Mouse (Mus musculus): ENCODE measurements around the gene Olfr1347. TPM values are rescaled to one million over a fixed set of nuclear protein-coding genes. Genes with fewer than 3 reads are reported as not detected.

Olfr1347 gene
- polyA plus RNA-seq, 1 experiment from 2014 or later: not detected

DNA sequence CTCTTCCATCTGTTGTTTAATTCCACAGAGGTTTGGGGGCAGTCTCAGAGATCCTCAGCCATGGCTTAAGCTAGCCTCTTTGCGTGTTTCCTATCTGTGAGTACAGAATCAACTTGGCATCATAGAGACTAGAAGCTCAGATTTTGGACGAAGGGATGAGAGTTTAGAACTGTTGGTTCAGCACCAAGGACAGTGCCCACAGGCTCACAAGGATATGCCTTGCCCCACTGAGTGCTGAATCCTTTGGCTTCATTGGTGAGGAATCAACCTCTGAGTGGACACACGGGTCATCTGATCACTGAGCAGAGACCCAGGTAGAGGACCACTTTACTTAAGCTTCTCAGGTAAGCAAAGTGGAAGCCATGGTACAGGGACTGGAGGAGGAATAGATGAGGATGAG is 43.2 kb downstream of the Olfr1347 start:
- H3K27me3 ChIP-seq (replicated peaks; ENCODE audit: control insufficient read depth, insufficient read depth, low read length): no peaks in the 10 kb centered on the region
- H3K9ac ChIP-seq (ENCODE audit: low read depth, low read length): no peak overlapping the region
- H3K36me3 ChIP-seq (ENCODE audit: control insufficient read depth, insufficient read depth, low read length): no peaks in the 10 kb centered on the region
- H3K4me2 ChIP-seq: no peak overlapping the region
- no peaks in the 10 kb centered on the region for H3K4me1 ChIP-seq (replicated peaks; ENCODE audit: control insufficient read depth, insufficient read depth, low read length)
- no peak overlapping the region for H3K4me3 ChIP-seq (ENCODE audit: low read depth, low read length)
- WGBS: 51% methylated on average over 3 of the region's 3 CpGs
- H3K9me3 ChIP-seq (ENCODE audit: control insufficient read depth, low read length): no peaks in the 10 kb centered on the region; the same call in none of the 2 replicates
- H3K27ac ChIP-seq (ENCODE audit: low read depth, low read length): no peak overlapping the region
- ATAC-seq (replicated peaks; ENCODE audit: low FRiP score) (no peak), DNase-seq (ENCODE audit: low spot score) (no peak)

DNA sequence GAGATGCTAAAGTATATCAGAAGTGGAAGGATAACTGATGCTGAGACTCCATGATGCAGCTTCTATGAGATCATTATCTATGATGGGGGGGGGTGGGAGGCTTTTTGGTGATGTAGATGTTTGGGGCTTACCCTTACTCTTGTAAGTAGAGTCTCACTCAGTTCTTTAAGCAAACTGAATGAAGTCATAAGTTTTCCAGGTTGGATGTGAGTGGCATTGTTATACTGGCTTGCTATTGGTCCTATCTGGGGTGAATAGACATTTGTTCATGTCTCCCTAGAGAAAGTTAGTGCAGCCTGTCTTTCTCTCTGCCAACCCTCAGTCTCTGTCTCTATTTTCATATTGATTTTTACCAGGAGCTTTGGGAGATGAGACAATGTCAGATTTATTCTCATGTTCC is 43.7 kb downstream of the Olfr1347 start, which contains the start of gene Olfr1336:
Olfr1336 (plus strand) TSS at position 301 of the 400 bp plus-strand sequence.
- no peaks in the 10 kb centered on the region for H3K4me1 ChIP-seq (replicated peaks; ENCODE audit: control insufficient read depth, insufficient read depth, low read length)
- H3K9me3 ChIP-seq (ENCODE audit: control insufficient read depth, low read length): no peaks in the 10 kb centered on the region; the same call in none of the 2 replicates
- no peak within 1 kb of the TSS for H3K27ac ChIP-seq (ENCODE audit: low read depth, low read length)
- DNase-seq (ENCODE audit: low spot score) (no peak), ATAC-seq (replicated peaks; ENCODE audit: low FRiP score) (no peak)
- H3K9ac ChIP-seq (ENCODE audit: low read depth, low read length): no peak within 1 kb of the TSS
- no peak within 1 kb of the TSS for H3K4me3 ChIP-seq (ENCODE audit: low read depth, low read length)
- H3K36me3 ChIP-seq (ENCODE audit: control insufficient read depth, insufficient read depth, low read length): no peaks in the 10 kb centered on the region
- H3K4me2 ChIP-seq: no peak within 1 kb of the TSS
- H3K27me3 ChIP-seq (replicated peaks; ENCODE audit: control insufficient read depth, insufficient read depth, low read length): no peaks in the 10 kb centered on the region

DNA sequence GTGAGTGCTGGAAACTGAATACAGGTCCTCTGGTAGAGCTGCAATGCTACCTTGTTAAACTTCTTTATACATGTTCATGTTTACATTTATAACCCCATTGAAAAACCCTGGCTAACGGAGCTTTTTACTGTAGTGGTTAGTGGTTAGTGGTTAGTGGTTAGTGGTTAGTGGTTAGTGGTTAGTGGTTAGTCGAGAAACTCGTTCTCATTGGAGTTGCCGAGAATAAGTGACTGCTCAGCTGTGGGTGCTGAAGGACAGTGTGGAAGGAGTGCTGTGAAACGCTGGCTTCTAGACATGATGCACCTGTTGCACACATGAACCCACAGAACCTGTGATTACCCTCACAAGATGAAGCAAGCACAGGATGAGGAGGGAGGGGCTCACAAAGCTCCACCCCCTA is 51.8 kb downstream of the Olfr1347 start:
- DNase-seq (ENCODE audit: low spot score): no peak
- no peak overlapping the region for H3K9ac ChIP-seq (ENCODE audit: low read depth, low read length)
- no peak overlapping the region for H3K4me3 ChIP-seq (ENCODE audit: low read depth, low read length)
- H3K36me3 ChIP-seq (ENCODE audit: control insufficient read depth, insufficient read depth, low read length): no peaks in the 10 kb centered on the region
- H3K27ac ChIP-seq (ENCODE audit: low read depth, low read length): no peak overlapping the region
- H3K4me1 ChIP-seq (replicated peaks; ENCODE audit: control insufficient read depth, insufficient read depth, low read length): no peaks in the 10 kb centered on the region
- no peaks in the 10 kb centered on the region for H3K27me3 ChIP-seq (replicated peaks; ENCODE audit: control insufficient read depth, insufficient read depth, low read length)
- H3K9me3 ChIP-seq (ENCODE audit: control insufficient read depth, low read length): peaks cover 2% of the 10 kb centered on the region; the same call in 1 of the 2 replicates
- no peak overlapping the region for H3K4me2 ChIP-seq
- 49% methylated on average over 5 of the region's 5 CpGs for WGBS
- no peak for ATAC-seq (replicated peaks; ENCODE audit: low FRiP score)

GRCm38 (mm10) chr7:6441173-6441572 is 58.4 kb downstream of the Olfr1347 start:
- ATAC-seq (replicated peaks; ENCODE audit: low FRiP score) (no peak), DNase-seq (ENCODE audit: low spot score) (no peak)
- peaks cover 2% of the 10 kb centered on the region; the same call in 1 of the 2 replicates for H3K9me3 ChIP-seq (ENCODE audit: control insufficient read depth, low read length)
- no peak overlapping the region for H3K4me2 ChIP-seq
- 60% methylated on average over 2 of the region's 2 CpGs for WGBS
- no peak overlapping the region for H3K4me3 ChIP-seq (ENCODE audit: low read depth, low read length)
- no peaks in the 10 kb centered on the region for H3K27me3 ChIP-seq (replicated peaks; ENCODE audit: control insufficient read depth, insufficient read depth, low read length)
- H3K9ac ChIP-seq (ENCODE audit: low read depth, low read length): no peak overlapping the region
- no peaks in the 10 kb centered on the region for H3K36me3 ChIP-seq (ENCODE audit: control insufficient read depth, insufficient read depth, low read length)
- H3K4me1 ChIP-seq (replicated peaks; ENCODE audit: control insufficient read depth, insufficient read depth, low read length): no peaks in the 10 kb centered on the region
- no peak overlapping the region for H3K27ac ChIP-seq (ENCODE audit: low read depth, low read length)

- ATAC-seq (replicated peaks; ENCODE audit: low FRiP score) (no peak), DNase-seq (ENCODE audit: low spot score) (no peak)
- WGBS: 69% methylated on average over 3 of the region's 3 CpGs
- H3K4me2 ChIP-seq: no peak within 1 kb of the TSS
- no peak within 1 kb of the TSS for H3K9ac ChIP-seq (ENCODE audit: low read depth, low read length)
- H3K27me3 ChIP-seq (replicated peaks; ENCODE audit: control insufficient read depth, insufficient read depth, low read length): no peaks in the 10 kb centered on the region
- H3K36me3 ChIP-seq (ENCODE audit: control insufficient read depth, insufficient read depth, low read length): no peaks in the 10 kb centered on the region
- H3K4me1 ChIP-seq (replicated peaks; ENCODE audit: control insufficient read depth, insufficient read depth, low read length): no peaks in the 10 kb centered on the region
- H3K9me3 ChIP-seq (ENCODE audit: control insufficient read depth, low read length): no peaks in the 10 kb centered on the region
- no peak within 1 kb of the TSS for H3K27ac ChIP-seq (ENCODE audit: low read depth, low read length)
- H3K4me3 ChIP-seq (ENCODE audit: low read depth, low read length): no peak within 1 kb of the TSS
Observed at GRCm38 (mm10) chr7:6438388-6438787, 61.2 kb downstream of the Olfr1347 start, which contains the start of gene Olfr1344. Gene Olfr1344, plus strand, starts transcription at chr7:6438688.

Other genes with a start within 250 kb of the Olfr1347 start
- not detected in 2 replicates for gene Epp13, start 247.0 kb downstream of the Olfr1347 start, polyA plus RNA-seq (2014; fragmentation: Nextera tagmentation; extraction: Ambion mirVana)
- gene Zfp667, start 213.2 kb downstream of the Olfr1347 start, polyA plus RNA-seq (2014; fragmentation: Nextera tagmentation; extraction: Ambion mirVana): 9.9 and 10.3 TPM in 2 replicates
- 3.8 and 4.6 TPM in 2 replicates for gene Zfp583, start 168.5 kb downstream of the Olfr1347 start, polyA plus RNA-seq (2014; fragmentation: Nextera tagmentation; extraction: Ambion mirVana)
- 1.3 and 1.5 TPM in 2 replicates for gene Gm3854, start 156.0 kb downstream of the Olfr1347 start, polyA plus RNA-seq (2014; fragmentation: Nextera tagmentation; extraction: Ambion mirVana)
- 1.3 and 2.1 TPM in 2 replicates for gene Zfp78, start 136.5 kb downstream of the Olfr1347 start, polyA plus RNA-seq (2014; fragmentation: Nextera tagmentation; extraction: Ambion mirVana)
- gene Zfp28, start 116.5 kb downstream of the Olfr1347 start, polyA plus RNA-seq (2014; fragmentation: Nextera tagmentation; extraction: Ambion mirVana): 4.7 and 5.8 TPM in 2 replicates
- gene Smim17, start 101.0 kb downstream of the Olfr1347 start, polyA plus RNA-seq (2014; fragmentation: Nextera tagmentation; extraction: Ambion mirVana): 0.27 TPM in 1 of 2 replicates, not detected in the other
- gene Gm20715, start 89.5 kb downstream of the Olfr1347 start, polyA plus RNA-seq (2014; fragmentation: Nextera tagmentation; extraction: Ambion mirVana): not detected in 2 replicates
- gene Olfr1344, start 61.1 kb downstream of the Olfr1347 start, polyA plus RNA-seq (2014; fragmentation: Nextera tagmentation; extraction: Ambion mirVana): 0.08 TPM in 1 of 2 replicates, not detected in the other
- gene Olfr1336, start 43.6 kb downstream of the Olfr1347 start, polyA plus RNA-seq (2014; fragmentation: Nextera tagmentation; extraction: Ambion mirVana): not detected in 2 replicates
- gene Olfr1346, start 32.7 kb downstream of the Olfr1347 start, polyA plus RNA-seq (2014; fragmentation: Nextera tagmentation; extraction: Ambion mirVana): not detected in 2 replicates
- gene Olfr5, start 12.8 kb downstream of the Olfr1347 start, polyA plus RNA-seq (2014; fragmentation: Nextera tagmentation; extraction: Ambion mirVana): not detected in 2 replicates
- gene Olfr1348, start 9.0 kb upstream of the Olfr1347 start, polyA plus RNA-seq (2014; fragmentation: Nextera tagmentation; extraction: Ambion mirVana): not detected in 2 replicates
- not detected in 2 replicates for gene Olfr1349, start 23.2 kb upstream of the Olfr1347 start, polyA plus RNA-seq (2014; fragmentation: Nextera tagmentation; extraction: Ambion mirVana)
- gene Olfr1350, start 65.1 kb upstream of the Olfr1347 start, polyA plus RNA-seq (2014; fragmentation: Nextera tagmentation; extraction: Ambion mirVana): not detected in 2 replicates
- 6.8 and 8.3 TPM in 2 replicates for gene Zim1, start 196.7 kb upstream of the Olfr1347 start, polyA plus RNA-seq (2014; fragmentation: Nextera tagmentation; extraction: Ambion mirVana)
- gene Peg3, start 230.7 kb upstream of the Olfr1347 start, polyA plus RNA-seq (2014; fragmentation: Nextera tagmentation; extraction: Ambion mirVana): 181 and 193 TPM in 2 replicates
- gene Usp29, start 230.8 kb upstream of the Olfr1347 start, polyA plus RNA-seq (2014; fragmentation: Nextera tagmentation; extraction: Ambion mirVana): 9.9 and 10.4 TPM in 2 replicates